Mouse (Mus musculus) olfactory bulb, adult 2 months (tissue): ENCODE results near the gene Tmem91.

Source experiments
- CTCF ChIP-seq: fragments of 200-500 bp; IDR thresholded peaks from 2 replicates; pipeline ENCODE4 v1.5.1; 2012; ENCODE audit warnings: low read depth, mild to moderate bottlenecking, low read length, moderate library complexity; ENCODE audit not compliant: insufficient read depth
- POLR2A ChIP-seq: fragments of 200-500 bp; IDR thresholded peaks from 2 replicates; pipeline ENCODE4 v1.6.1; 2012; ENCODE audit warnings: mild to moderate bottlenecking, low read depth, low read length, moderate library complexity; ENCODE audit not compliant: insufficient read depth

GRCm38 (mm10) chr7:25714581-25714980, 39.6 kb upstream of the Tmem91 start:
- TF ChIP-seq CTCF (no peak), POLR2A (no peak)
